Mouse (Mus musculus): ENCODE measurements around the gene Setd1b.

DNA sequence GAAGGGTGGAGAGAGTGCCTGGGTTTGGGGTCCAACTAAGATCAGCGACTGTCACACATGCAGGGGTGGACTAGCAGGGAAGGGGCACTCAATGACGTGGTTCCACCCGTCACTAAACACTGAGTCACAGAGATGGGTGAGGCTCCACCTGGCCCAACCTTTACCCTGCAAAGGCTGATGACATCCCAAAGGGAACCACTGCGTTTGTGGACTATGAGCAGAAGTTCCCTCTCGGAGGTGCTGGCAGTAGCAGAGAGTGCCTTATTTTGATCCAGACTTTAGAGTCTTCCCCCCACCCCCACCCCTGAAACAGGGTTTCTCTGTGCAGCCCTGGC, 11.2 kb upstream of the Setd1b start:
- no peak for TF ChIP-seq CTCF (IDR thresholded peaks at IDR 0.05; ENCODE audit: low read depth, low read length)
- TF ChIP-seq GATA1 (IDR thresholded peaks at IDR 0.05; ENCODE audit: borderline replicate concordance, low read length) = no peak
- no peak for TF ChIP-seq GATA2 (IDR thresholded peaks at IDR 0.05; ENCODE audit: borderline replicate concordance, low read depth, low read length)
- TF ChIP-seq POLR2AphosphoS5 (IDR thresholded peaks at IDR 0.05; ENCODE audit: insufficient replicate concordance, low read depth, low read length) = no peak
